Mouse (Mus musculus): ENCODE measurements around the gene Itsn2.

GRCm38 (mm10) chr12:4640737-4641136 is 48.3 kb downstream of the Itsn2 start:
- TF ChIP-seq CTCF (IDR thresholded peaks at IDR 0.05; ENCODE audit: low read depth, low read length) (no peak), TAL1 (conservative IDR thresholded peaks at IDR 0.05; ENCODE audit: low read depth, low read length) (no peak)

All from G1E (cell line).